Mouse (Mus musculus): ENCODE data around the gene Prx. TPM values are rescaled to one million over a fixed set of nuclear protein-coding genes. Genes with fewer than 3 reads are reported as not detected.

Gene Prx
- polyA plus RNA-seq, 1 experiment from 2014 or later, result 1.5 TPM

DNA sequence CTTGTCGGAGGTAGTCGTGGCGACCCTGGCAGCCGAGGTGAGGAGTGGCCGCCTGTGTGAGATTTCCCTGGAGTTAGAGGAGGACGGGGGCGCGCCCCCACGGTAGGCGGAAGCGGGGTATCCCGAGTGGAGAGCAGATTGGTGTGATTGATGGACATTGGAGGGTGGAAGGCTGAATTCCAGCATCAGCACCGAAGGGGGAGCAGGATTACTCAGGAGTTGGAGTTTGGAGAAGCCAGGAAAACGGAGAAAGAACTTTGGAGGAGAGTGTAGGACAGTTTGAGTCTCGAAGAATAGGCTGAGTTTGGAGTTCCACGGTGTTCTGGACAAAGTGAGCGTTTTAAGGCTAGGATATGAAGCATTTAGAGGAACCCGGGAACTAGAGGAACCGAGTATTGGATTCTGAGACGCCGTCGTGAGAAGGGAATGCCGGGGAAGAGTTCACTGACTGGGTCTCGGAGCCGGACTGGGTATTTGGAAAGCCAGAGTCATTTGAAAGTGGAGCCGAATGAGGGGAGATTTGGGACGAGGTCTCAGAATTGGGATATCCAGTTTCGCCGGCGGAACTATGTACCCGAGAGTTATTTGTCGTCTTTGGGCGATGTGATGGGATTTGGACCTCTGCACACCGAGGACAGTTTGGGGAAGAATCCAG, 25.2 kb upstream of the Prx start:
- Histone ChIP-seq H3K36me3 (peaks cover 11% of the 10 kb centered on the region; the same call in 1 of the 2 replicates), H3K4me3 (peak overlapping the region; percentile 56), H3K4me1 (replicated peaks) (peaks cover 11% of the 10 kb centered on the region), H3K27ac (peak overlapping the region; percentile 86), H3K4me2 (peak overlapping the region; percentile 69), H3K9me3 (no peaks in the 10 kb centered on the region), H3K27me3 (no peaks in the 10 kb centered on the region), H3K9ac (peak overlapping the region; percentile 67)
- under 1% methylated on average over 34 of the region's 34 CpGs for WGBS
- 0 out of 2 replicates have a peak, but pooled peaks have one; percentile 1 for ATAC-seq (ENCODE audit: low FRiP score)

DNA sequence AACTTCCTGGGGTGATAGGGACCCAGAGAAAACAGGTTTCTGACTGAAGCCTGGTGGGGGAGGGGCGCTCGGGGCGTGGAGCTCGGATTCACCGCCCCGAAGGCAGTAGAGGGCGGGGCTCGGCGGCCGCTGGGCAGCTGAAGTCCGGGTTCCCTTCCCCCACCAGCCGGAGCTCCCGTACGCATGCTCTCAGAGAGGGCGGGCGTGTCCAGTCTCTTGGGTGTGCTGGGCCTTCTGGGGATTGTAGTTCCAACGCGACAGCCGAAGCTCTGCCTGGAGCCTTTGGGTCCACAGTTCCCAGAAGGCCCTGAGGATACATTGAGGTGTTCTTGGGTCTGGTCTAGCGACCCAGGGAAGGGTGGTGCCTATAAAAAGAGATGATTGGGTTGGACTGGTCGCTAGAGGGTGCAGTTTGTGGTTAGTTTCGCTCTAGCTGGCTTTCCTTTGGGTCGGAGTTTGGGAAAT, 24.6 kb upstream of the Prx start:
- Histone ChIP-seq H3K4me1 (replicated peaks) (peaks cover 11% of the 10 kb centered on the region), H3K9me3 (no peaks in the 10 kb centered on the region), H3K27ac (peak overlapping the region; percentile 86), H3K27me3 (no peaks in the 10 kb centered on the region), H3K36me3 (peaks cover 11% of the 10 kb centered on the region; the same call in 1 of the 2 replicates), H3K4me3 (peak overlapping the region; percentile 56), H3K9ac (peak overlapping the region; percentile 67), H3K4me2 (peak overlapping the region; percentile 69)
- peak; percentile 90 for ATAC-seq (ENCODE audit: low FRiP score)
- under 1% methylated on average over 23 of the region's 23 CpGs for WGBS

DNA sequence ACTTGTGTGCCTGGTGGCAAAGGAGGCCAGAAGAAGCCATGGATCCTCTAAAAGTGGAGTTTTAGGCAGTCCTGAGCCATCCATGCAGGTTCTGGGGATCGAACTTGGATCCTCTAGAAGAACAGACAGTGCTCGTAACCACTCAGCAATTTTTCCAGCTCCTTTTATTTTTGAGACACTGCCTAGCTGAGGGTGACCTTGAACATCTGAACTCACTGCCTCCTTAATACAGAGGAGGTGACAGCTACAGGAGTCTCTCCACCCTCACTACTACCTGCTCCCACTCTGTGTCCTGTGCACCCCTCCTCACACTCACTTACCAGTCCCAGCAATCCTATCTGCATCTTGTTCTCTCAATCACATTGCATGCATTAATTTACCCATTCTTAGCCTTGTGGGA, 23.5 kb upstream of the Prx start:
- no peaks in the 10 kb centered on the region for H3K9me3 ChIP-seq
- ATAC-seq (ENCODE audit: low FRiP score), result no peak
- no peak overlapping the region for H3K4me3 ChIP-seq
- peaks cover 11% of the 10 kb centered on the region for H3K4me1 ChIP-seq (replicated peaks)
- H3K4me2 ChIP-seq, result peak overlapping the region; percentile 69
- peaks cover 11% of the 10 kb centered on the region; the same call in 1 of the 2 replicates for H3K36me3 ChIP-seq
- H3K27ac ChIP-seq, result no peak overlapping the region
- no peaks in the 10 kb centered on the region for H3K27me3 ChIP-seq
- 95% methylated on average over 2 of the region's 2 CpGs for WGBS
- no peak overlapping the region for H3K9ac ChIP-seq

- ATAC-seq (ENCODE audit: low FRiP score), result no peak
- Histone ChIP-seq H3K4me1 (replicated peaks) (peaks cover 13% of the 10 kb centered on the region), H3K9ac (0 out of 2 replicates have a peak overlapping the region, but pooled peaks have one; percentile 35), H3K27me3 (no peaks in the 10 kb centered on the region), H3K27ac (no peak overlapping the region), H3K36me3 (peaks cover 11% of the 10 kb centered on the region; the same call in 1 of the 2 replicates), H3K9me3 (no peaks in the 10 kb centered on the region), H3K4me3 (no peak overlapping the region), H3K4me2 (no peak overlapping the region)
- 97% methylated on average over 14 of the region's 14 CpGs for WGBS
These were observed 23.0 kb upstream of the Prx start for GRCm38 (mm10) chr7:27476098-27476635.

DNA sequence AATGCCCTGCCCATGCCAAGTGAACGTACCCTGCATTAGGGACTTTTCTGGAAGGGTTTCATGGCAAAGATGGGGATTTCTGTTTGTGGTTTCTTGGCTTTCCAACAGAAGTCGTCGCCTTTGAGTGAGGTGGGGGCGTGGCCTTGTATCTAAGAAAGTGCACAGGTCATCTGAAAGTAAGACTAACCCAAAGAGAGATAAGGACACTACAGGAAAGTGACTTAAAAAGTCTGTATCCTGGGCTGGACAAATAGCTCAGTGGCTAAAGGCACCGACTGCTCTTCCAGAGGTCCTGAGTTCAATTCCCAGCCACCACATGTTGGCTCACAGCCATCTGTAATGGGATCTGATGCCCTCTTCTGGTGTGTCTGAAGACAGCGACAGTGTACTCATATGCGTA, 20.6 kb upstream of the Prx start:
- no peak overlapping the region for H3K4me3 ChIP-seq
- no peaks in the 10 kb centered on the region for H3K9me3 ChIP-seq
- H3K4me1 ChIP-seq (replicated peaks), result peaks cover 17% of the 10 kb centered on the region
- no peaks in the 10 kb centered on the region for H3K27me3 ChIP-seq
- no peak for ATAC-seq (ENCODE audit: low FRiP score)
- no peak overlapping the region for H3K9ac ChIP-seq
- H3K27ac ChIP-seq, result no peak overlapping the region
- no peak overlapping the region for H3K4me2 ChIP-seq
- 86% methylated on average over 7 of the region's 7 CpGs for WGBS
- H3K36me3 ChIP-seq, result peaks cover 11% of the 10 kb centered on the region; the same call in 1 of the 2 replicates

DNA sequence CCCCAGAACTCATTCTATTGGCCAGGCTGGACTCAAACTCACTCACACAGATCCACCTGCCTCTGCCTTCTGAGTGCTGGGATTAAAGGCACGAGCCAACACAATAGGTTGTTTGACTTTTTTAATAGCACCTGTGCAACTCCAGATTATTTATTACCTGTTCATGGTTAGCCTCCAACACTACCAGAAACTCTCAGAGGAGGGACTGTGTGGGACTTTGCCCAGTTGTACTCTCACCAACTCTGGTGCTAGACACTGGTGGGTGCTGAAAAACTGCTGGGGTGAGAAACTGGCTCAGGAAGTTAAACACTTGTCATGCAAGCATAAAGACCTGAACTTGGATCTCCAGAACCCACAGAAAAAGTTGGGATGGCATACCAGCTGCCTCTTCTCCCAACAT, 19.4 kb upstream of the Prx start:
- no peaks in the 10 kb centered on the region for H3K9me3 ChIP-seq
- H3K4me2 ChIP-seq, result no peak overlapping the region
- no peak overlapping the region for H3K4me3 ChIP-seq
- no peak overlapping the region for H3K9ac ChIP-seq
- no peak for ATAC-seq (ENCODE audit: low FRiP score)
- no peaks in the 10 kb centered on the region for H3K27me3 ChIP-seq
- H3K27ac ChIP-seq, result no peak overlapping the region
- H3K36me3 ChIP-seq, result peaks cover 11% of the 10 kb centered on the region; the same call in 1 of the 2 replicates
- 95% methylated on average over 1 of the region's 1 CpGs for WGBS
- H3K4me1 ChIP-seq (replicated peaks), result peaks cover 17% of the 10 kb centered on the region

DNA sequence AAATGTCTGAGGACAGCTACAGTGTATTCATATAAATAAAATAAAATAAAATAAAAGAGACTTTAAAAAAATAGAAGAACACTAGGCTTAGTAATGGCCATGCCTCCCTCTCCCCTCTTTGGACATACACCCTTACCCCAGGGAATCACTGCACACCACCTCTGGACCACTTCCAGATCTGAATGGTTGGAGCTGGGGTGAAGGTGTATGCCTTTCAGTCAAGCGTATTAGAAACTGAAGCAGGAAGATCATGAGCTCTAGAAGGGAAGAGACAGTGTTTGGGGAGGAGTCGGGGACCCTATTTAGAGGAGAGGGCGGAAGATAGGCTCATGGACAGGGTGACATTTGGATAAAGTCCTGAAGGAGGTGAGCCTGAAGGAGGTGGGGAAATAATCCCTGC, 18.6 kb upstream of the Prx start:
- no peak overlapping the region for H3K4me3 ChIP-seq
- no peak for ATAC-seq (ENCODE audit: low FRiP score)
- H3K27ac ChIP-seq, result 0 out of 2 replicates have a peak overlapping the region, but pooled peaks have one; percentile 24
- no peak overlapping the region for H3K9ac ChIP-seq
- peaks cover 10% of the 10 kb centered on the region for H3K4me1 ChIP-seq (replicated peaks)
- H3K36me3 ChIP-seq, result peaks cover 11% of the 10 kb centered on the region; the same call in 1 of the 2 replicates
- no peak overlapping the region for H3K4me2 ChIP-seq
- H3K9me3 ChIP-seq, result no peaks in the 10 kb centered on the region
- 74% methylated on average over 3 of the region's 3 CpGs for WGBS
- 0 out of 2 replicates have a peak, but pooled peaks cover 4% of the 10 kb centered on the region for H3K27me3 ChIP-seq

DNA sequence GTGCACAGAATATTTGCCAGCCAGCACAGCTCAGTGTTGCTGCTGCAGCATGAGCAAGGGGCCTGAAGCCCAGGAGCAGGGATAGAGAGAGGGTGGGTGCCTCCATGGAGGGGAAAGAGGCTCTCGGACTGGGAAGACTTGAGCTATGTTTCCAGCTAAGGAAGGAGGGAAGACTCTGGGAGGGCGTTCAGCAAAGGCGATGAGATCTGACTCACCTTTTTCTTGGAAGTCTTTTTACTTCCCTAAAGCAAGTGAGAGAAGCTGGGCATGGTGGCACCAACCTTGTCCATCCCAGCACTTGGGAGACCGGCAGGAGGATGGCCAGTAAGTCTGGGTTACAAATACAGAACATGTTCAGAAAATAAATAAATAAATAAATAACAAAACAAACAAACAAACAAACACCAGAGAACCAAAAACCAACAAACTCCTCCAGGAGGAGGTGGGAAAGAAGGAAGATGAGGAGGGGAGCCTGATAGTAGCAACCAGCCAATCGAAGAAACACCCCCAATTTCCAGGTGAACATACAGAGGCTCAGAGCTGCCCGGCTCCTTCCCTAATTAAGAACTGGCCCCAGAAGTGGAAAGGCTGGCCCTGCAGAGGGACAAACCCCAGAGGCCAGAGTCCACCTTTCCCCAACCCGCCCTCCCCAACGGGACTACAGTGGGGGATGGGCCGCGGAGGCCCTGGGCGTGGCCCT, 18.0 kb upstream of the Prx start:
- peaks cover 10% of the 10 kb centered on the region; the same call in 1 of the 2 replicates for H3K36me3 ChIP-seq
- no peaks in the 10 kb centered on the region for H3K9me3 ChIP-seq
- WGBS, result 20% methylated on average over 11 of the region's 11 CpGs
- no peak for ATAC-seq (ENCODE audit: low FRiP score)
- H3K4me3 ChIP-seq, result peak overlapping the region; percentile 29
- H3K4me1 ChIP-seq (replicated peaks), result peaks cover 10% of the 10 kb centered on the region
- H3K27me3 ChIP-seq, result 0 out of 2 replicates have a peak, but pooled peaks cover 4% of the 10 kb centered on the region
- peak overlapping the region; percentile 63 for H3K9ac ChIP-seq
- H3K27ac ChIP-seq, result peak overlapping the region; percentile 60; the same call in 1 of the 2 replicates
- H3K4me2 ChIP-seq, result peak overlapping the region; percentile 59

DNA sequence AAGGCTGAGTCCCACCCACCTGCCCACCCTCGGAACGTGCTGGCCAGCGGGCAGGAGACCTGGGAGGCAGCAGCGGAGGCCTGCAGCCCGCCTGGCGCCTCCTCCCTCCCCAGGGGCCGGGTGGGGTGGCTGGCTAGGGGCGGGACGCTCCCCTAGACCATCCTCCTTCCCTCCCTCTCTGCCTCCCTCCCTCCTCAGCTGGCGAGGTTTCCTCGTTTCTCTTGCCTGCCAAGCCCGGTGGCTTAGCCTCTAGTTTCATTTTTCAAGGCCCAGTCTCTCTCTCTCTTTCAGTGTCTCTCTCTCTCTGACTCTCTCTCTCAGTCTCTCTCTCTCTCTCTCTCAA, 17.5 kb upstream of the Prx start:
- Histone ChIP-seq H3K27ac (peak overlapping the region; percentile 60; the same call in 1 of the 2 replicates), H3K9me3 (no peaks in the 10 kb centered on the region), H3K9ac (peak overlapping the region; percentile 63), H3K36me3 (peaks cover 5% of the 10 kb centered on the region; the same call in 1 of the 2 replicates), H3K27me3 (0 out of 2 replicates have a peak, but pooled peaks cover 4% of the 10 kb centered on the region), H3K4me2 (peak overlapping the region; percentile 59), H3K4me3 (peak overlapping the region; percentile 29), H3K4me1 (replicated peaks) (peaks cover 14% of the 10 kb centered on the region)
- WGBS, result 0% methylated on average over 5 of the region's 12 CpGs
- ATAC-seq (ENCODE audit: low FRiP score), result peak; percentile 56; the same call in 1 of the 2 replicates

DNA sequence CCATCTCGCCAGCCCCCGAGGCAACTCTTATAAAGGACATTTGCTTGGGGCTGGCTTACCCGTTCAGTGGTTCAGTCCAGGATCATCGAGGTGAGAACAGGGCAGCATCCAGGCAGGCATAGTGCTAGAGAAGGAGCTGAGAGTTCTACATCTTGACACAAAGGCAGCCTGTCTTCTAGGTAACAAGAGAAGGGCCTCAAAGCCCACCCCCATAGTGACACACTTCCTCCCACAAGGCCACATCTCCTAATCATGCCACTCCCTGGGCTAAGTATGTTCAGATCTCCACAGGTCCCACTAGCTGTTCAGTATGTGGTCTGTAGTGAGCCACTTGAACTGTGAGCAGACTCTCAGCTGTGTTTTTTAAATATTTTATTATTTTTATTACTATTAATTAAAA, 15.3 kb upstream of the Prx start:
- WGBS, result 86% methylated on average over 4 of the region's 4 CpGs
- H3K9ac ChIP-seq, result no peak overlapping the region
- peaks cover 6% of the 10 kb centered on the region; the same call in 1 of the 2 replicates for H3K27me3 ChIP-seq
- no peak overlapping the region for H3K27ac ChIP-seq
- H3K4me1 ChIP-seq (replicated peaks), result peaks cover 23% of the 10 kb centered on the region
- no peaks in the 10 kb centered on the region for H3K36me3 ChIP-seq
- no peak for ATAC-seq (ENCODE audit: low FRiP score)
- H3K4me3 ChIP-seq, result no peak overlapping the region
- H3K9me3 ChIP-seq, result no peaks in the 10 kb centered on the region
- no peak overlapping the region for H3K4me2 ChIP-seq

DNA sequence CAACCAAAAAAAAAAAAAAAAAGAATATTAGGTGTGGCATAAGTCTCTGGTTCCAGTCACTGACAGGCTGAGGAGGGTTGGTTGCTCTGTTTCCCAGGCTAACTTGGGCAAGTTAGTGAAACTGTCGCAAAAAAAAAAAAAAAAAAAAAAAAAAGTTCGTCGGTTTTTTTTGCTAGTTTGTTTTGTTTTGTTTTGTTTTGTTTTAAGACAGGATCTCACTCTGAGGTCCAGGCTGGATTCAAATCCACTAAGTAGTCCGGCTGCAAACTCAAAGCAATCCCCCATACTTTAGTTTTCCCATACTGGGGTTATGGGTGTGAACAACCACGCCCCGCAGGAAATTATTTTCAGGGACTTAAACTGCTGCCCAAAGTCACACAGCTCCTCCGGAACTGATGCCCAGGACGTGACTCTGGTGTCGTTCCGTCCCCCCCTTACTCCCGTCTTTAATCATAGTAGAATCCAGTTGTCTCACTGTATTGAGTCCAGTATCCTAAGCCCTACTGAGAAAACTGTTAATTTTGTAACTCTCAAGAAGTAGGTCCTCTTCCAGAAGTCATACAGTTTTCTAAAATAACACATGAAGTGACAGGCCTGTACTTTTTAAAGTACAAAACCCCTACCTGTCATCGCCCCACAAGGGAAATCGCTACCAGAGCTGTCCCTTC, 12.9 kb upstream of the Prx start:
- 7% methylated on average over 13 of the region's 13 CpGs for WGBS
- H3K9ac ChIP-seq, result peak overlapping the region; percentile 43; the same call in 1 of the 2 replicates
- peak overlapping the region; percentile 94; the same call in 1 of the 2 replicates for H3K27ac ChIP-seq

More for the DNA sequence above, 12.9 kb upstream of the Prx start:
- no peaks in the 10 kb centered on the region for H3K36me3 ChIP-seq
- no peaks in the 10 kb centered on the region for H3K9me3 ChIP-seq
- H3K4me3 ChIP-seq, result peak overlapping the region; percentile 70
- ATAC-seq (ENCODE audit: low FRiP score), result peak; percentile 25
- peak overlapping the region; percentile 61 for H3K4me2 ChIP-seq
- H3K4me1 ChIP-seq (replicated peaks), result peaks cover 30% of the 10 kb centered on the region
- peaks cover 17% of the 10 kb centered on the region for H3K27me3 ChIP-seq

Measured in hindbrain, embryonic 13.5 days (tissue).